Mouse (Mus musculus): Measurements from ENCODE around the gene Trp53tg5. TPM values are rescaled to one million over a fixed set of nuclear protein-coding genes. Genes with fewer than 3 reads are reported as not detected.

Trp53tg5 gene
- 97.8 and 104 TPM in 2 replicates for polyA plus RNA-seq (2012; rRNA removed)

DNA sequence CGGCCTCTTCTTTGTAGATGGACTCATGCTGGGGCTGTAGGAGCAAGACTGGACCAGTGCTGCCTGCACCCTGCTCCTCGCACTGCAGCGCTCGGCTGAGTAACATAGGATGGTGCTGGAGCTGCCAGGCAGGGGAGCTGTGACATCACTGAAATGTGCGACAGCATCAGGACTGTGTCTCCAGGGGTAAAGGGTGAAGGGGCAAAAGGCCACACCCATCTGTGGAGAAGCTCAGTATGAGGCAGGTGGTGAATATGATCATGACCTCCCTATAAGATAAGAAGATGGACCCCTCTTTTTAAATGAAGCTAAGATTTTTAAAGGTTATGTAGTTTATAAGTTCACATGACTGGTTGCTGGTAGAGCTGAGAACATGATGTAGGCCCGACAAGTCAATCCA lies at the start of gene Trp53tg5:
Trp53tg5 (minus strand) TSS at position 101 of the 400 bp plus-strand sequence.
- no peaks in the 10 kb centered on the region for H3K4me1 ChIP-seq (ENCODE audit: control insufficient read depth, insufficient read depth, low read length)
- peak within 1 kb of the TSS; percentile 14; the same call in 1 of the 2 replicates for H3K27ac ChIP-seq (ENCODE audit: control insufficient read depth, insufficient read depth, low read depth, low read length)
- no peaks in the 10 kb centered on the region for H3K27me3 ChIP-seq (ENCODE audit: control insufficient read depth, insufficient read depth, low read length)
- H3K4me3 ChIP-seq (ENCODE audit: control insufficient read depth, low read depth, low read length) = peak within 1 kb of the TSS; percentile 87
- H3K36me3 ChIP-seq (ENCODE audit: control insufficient read depth, insufficient read depth, low read length) = peaks cover 7% of the 10 kb centered on the region; the same call in 1 of the 2 replicates
- TF ChIP-seq CTCF (IDR thresholded peaks at IDR 0.05; ENCODE audit: control insufficient read depth, insufficient read depth, insufficient replicate concordance, low read depth, low read length) = no peak
- TF ChIP-seq POLR2A (IDR thresholded peaks at IDR 0.05; ENCODE audit: control insufficient read depth, low read depth, low read length) = peak; percentile 67; the same call in 1 of the 2 replicates

DNA sequence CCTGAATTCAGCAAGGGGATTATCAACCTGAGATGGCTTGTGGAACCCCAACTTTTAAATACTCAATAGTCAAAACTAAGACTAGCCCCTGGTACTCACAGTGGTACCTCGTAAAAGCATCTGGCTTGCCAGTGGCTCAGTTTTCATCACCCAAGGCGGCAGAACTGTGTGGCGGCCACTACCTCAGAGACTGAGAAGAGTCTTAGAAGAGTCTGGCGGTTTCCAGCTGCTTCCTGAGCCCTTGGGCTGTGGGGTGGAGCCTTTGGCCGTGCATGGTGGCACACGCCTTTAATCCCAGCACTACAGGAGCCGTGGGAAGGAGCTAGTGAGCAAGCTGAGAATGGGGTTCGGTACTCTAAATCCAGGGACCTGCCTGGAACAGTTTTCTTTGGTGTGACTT lies 48.8 kb upstream of the Trp53tg5 start:
- no peaks in the 10 kb centered on the region for H3K27me3 ChIP-seq (ENCODE audit: control insufficient read depth, insufficient read depth, low read length)
- H3K27ac ChIP-seq (ENCODE audit: control insufficient read depth, insufficient read depth, low read depth, low read length) = no peak overlapping the region
- no peaks in the 10 kb centered on the region for H3K36me3 ChIP-seq (ENCODE audit: control insufficient read depth, insufficient read depth, low read length)
- H3K4me3 ChIP-seq (ENCODE audit: control insufficient read depth, low read depth, low read length) = no peak overlapping the region
- TF ChIP-seq POLR2A (IDR thresholded peaks at IDR 0.05; ENCODE audit: control insufficient read depth, low read depth, low read length) (no peak), CTCF (IDR thresholded peaks at IDR 0.05; ENCODE audit: control insufficient read depth, insufficient read depth, insufficient replicate concordance, low read depth, low read length) (no peak)
- no peaks in the 10 kb centered on the region; the same call in 1 of the 2 replicates for H3K4me1 ChIP-seq (ENCODE audit: control insufficient read depth, insufficient read depth, low read length)

DNA sequence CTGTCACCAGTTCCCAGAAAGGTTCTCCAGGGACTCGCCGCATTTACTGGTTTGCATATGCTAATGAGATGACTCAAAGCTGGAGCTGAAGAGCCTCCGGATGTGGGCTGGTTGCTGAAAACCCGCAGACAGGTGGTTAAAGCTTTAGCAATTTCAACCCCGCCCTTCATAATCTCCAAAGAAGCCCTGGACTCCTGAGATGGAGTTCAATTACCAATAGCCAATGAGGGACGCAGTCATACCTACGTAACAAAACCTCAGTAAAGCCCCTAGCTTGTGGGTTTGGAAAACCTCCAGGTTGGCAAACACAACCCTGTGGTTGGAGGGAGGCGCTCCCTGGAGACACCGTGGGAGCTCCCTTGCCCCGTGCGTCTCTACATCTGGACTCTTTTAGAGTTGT lies 48.3 kb upstream of the Trp53tg5 start:
- H3K36me3 ChIP-seq (ENCODE audit: control insufficient read depth, insufficient read depth, low read length) = no peaks in the 10 kb centered on the region
- H3K4me3 ChIP-seq (ENCODE audit: control insufficient read depth, low read depth, low read length) = no peak overlapping the region
- no peak overlapping the region for H3K27ac ChIP-seq (ENCODE audit: control insufficient read depth, insufficient read depth, low read depth, low read length)
- no peaks in the 10 kb centered on the region for H3K27me3 ChIP-seq (ENCODE audit: control insufficient read depth, insufficient read depth, low read length)
- no peaks in the 10 kb centered on the region; the same call in 1 of the 2 replicates for H3K4me1 ChIP-seq (ENCODE audit: control insufficient read depth, insufficient read depth, low read length)
- TF ChIP-seq CTCF (IDR thresholded peaks at IDR 0.05; ENCODE audit: control insufficient read depth, insufficient read depth, insufficient replicate concordance, low read depth, low read length) (no peak), POLR2A (IDR thresholded peaks at IDR 0.05; ENCODE audit: control insufficient read depth, low read depth, low read length) (no peak)

DNA sequence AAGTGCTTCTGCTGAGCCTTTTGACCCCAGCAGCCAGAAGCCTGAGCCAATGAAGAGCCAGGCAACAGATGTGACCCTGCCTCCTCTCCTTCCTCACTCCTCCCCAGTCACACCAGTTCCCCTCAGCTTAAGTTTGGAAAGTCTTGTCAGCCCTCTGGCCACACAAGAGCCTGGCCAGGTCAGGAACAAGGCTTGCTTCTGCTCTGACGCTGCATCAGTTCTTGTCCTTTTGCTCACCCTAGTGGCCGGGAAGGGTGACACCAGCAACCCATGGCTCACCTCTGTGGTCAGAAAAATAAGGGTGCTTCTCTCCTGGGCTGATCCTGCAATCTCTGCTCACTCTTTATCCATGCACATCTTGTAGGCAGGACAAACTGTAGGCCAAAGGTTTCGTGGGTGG lies 47.3 kb upstream of the Trp53tg5 start:
- Histone ChIP-seq H3K4me3 (ENCODE audit: control insufficient read depth, low read depth, low read length) (no peak overlapping the region), H3K36me3 (ENCODE audit: control insufficient read depth, insufficient read depth, low read length) (no peaks in the 10 kb centered on the region), H3K27me3 (ENCODE audit: control insufficient read depth, insufficient read depth, low read length) (no peaks in the 10 kb centered on the region), H3K27ac (ENCODE audit: control insufficient read depth, insufficient read depth, low read depth, low read length) (no peak overlapping the region), H3K4me1 (ENCODE audit: control insufficient read depth, insufficient read depth, low read length) (no peaks in the 10 kb centered on the region; the same call in 1 of the 2 replicates)
- no peak for TF ChIP-seq POLR2A (IDR thresholded peaks at IDR 0.05; ENCODE audit: control insufficient read depth, low read depth, low read length)
- peak; percentile 70; the same call in 1 of the 2 replicates for TF ChIP-seq CTCF (IDR thresholded peaks at IDR 0.05; ENCODE audit: control insufficient read depth, insufficient read depth, insufficient replicate concordance, low read depth, low read length)

DNA sequence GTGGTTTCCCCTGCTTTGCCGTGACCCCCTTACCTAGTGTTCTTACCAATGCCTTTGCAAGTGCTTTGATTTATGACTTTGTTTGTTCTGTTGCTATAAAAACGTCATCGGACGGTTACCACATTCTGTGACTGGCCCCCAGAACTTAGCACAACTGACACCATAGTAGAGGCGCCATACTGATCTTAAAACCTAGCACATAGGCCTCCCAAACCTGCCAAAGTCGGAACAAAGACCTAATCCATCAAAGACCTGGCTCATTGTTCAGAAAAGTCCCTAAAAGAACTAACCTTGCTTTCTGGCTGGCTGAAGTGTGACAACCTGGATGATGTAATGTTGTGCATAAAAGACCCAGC lies 45.6 kb upstream of the Trp53tg5 start:
- Histone ChIP-seq H3K36me3 (ENCODE audit: control insufficient read depth, insufficient read depth, low read length) (no peaks in the 10 kb centered on the region), H3K4me3 (ENCODE audit: control insufficient read depth, low read depth, low read length) (no peak overlapping the region), H3K27me3 (ENCODE audit: control insufficient read depth, insufficient read depth, low read length) (no peaks in the 10 kb centered on the region), H3K27ac (ENCODE audit: control insufficient read depth, insufficient read depth, low read depth, low read length) (no peak overlapping the region), H3K4me1 (ENCODE audit: control insufficient read depth, insufficient read depth, low read length) (no peaks in the 10 kb centered on the region; the same call in 1 of the 2 replicates)
- no peak for TF ChIP-seq POLR2A (IDR thresholded peaks at IDR 0.05; ENCODE audit: control insufficient read depth, low read depth, low read length)
- TF ChIP-seq CTCF (IDR thresholded peaks at IDR 0.05; ENCODE audit: control insufficient read depth, insufficient read depth, insufficient replicate concordance, low read depth, low read length) = no peak

DNA sequence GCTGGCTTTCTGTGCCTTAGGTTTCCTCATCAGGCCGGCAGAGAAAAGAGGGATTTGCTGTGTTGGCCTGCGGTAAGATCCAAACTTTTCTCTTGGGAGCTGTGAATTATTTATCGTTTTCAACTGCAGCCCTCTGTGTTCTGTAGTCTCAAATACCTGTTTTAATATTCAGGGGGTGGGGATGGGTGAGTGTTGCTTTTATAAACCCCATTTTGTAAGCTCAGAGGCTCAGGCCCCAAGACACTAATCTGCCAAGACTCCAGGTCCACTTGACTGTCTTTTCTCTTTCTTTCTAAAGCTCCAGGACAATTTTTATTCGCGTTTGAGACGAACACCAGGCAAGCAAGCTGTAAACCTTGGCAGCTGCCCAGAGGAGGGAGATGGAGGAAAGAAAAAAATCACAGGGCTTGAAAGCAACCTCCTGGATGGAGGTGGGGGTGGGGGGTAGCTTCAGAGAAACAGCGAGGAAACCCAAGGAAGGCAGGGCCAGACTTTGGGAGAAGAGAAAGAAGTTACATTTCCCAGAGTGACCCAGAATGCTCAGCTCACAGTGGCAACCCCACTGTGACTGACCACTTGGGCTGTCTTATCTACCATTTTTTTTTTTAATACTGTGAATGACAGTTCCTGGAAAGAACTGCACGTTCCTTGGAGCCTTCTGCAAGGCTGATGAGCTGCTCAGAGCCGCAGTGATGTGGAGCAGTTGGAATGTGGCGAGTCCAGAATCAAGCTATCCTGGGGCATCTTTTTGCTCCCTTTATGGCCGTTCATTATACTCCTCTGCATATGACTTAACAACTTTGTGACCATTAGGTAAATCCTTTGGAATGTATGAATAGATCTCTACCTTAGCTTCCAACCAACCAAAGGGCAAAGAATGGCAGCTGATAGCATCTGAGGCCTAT lies 45.0 kb upstream of the Trp53tg5 start:
- TF ChIP-seq CTCF (IDR thresholded peaks at IDR 0.05; ENCODE audit: control insufficient read depth, insufficient read depth, insufficient replicate concordance, low read depth, low read length) (no peak), POLR2A (IDR thresholded peaks at IDR 0.05; ENCODE audit: control insufficient read depth, low read depth, low read length) (no peak)
- Histone ChIP-seq H3K27ac (ENCODE audit: control insufficient read depth, insufficient read depth, low read depth, low read length) (no peak overlapping the region), H3K27me3 (ENCODE audit: control insufficient read depth, insufficient read depth, low read length) (no peaks in the 10 kb centered on the region), H3K36me3 (ENCODE audit: control insufficient read depth, insufficient read depth, low read length) (no peaks in the 10 kb centered on the region), H3K4me3 (ENCODE audit: control insufficient read depth, low read depth, low read length) (no peak overlapping the region), H3K4me1 (ENCODE audit: control insufficient read depth, insufficient read depth, low read length) (no peaks in the 10 kb centered on the region)

GRCm38 (mm10) chr2:164517485-164518221 lies 44.1 kb upstream of the Trp53tg5 start:
- TF ChIP-seq POLR2A (IDR thresholded peaks at IDR 0.05; ENCODE audit: control insufficient read depth, low read depth, low read length) = no peak
- peak; percentile 96 for TF ChIP-seq CTCF (IDR thresholded peaks at IDR 0.05; ENCODE audit: control insufficient read depth, insufficient read depth, insufficient replicate concordance, low read depth, low read length)
- H3K4me1 ChIP-seq (ENCODE audit: control insufficient read depth, insufficient read depth, low read length) = no peaks in the 10 kb centered on the region
- no peak overlapping the region for H3K4me3 ChIP-seq (ENCODE audit: control insufficient read depth, low read depth, low read length)

More at GRCm38 (mm10) chr2:164517485-164518221, 44.1 kb upstream of the Trp53tg5 start:
- H3K27me3 ChIP-seq (ENCODE audit: control insufficient read depth, insufficient read depth, low read length) = no peaks in the 10 kb centered on the region
- no peak overlapping the region for H3K27ac ChIP-seq (ENCODE audit: control insufficient read depth, insufficient read depth, low read depth, low read length)
- no peaks in the 10 kb centered on the region for H3K36me3 ChIP-seq (ENCODE audit: control insufficient read depth, insufficient read depth, low read length)
